Mouse (Mus musculus): ENCODE data around the gene Olfr957. TPM values are rescaled to one million over a fixed set of nuclear protein-coding genes. Genes with fewer than 3 reads are reported as not detected.

Gene Olfr957
- not detected for total RNA-seq (2021)

DNA sequence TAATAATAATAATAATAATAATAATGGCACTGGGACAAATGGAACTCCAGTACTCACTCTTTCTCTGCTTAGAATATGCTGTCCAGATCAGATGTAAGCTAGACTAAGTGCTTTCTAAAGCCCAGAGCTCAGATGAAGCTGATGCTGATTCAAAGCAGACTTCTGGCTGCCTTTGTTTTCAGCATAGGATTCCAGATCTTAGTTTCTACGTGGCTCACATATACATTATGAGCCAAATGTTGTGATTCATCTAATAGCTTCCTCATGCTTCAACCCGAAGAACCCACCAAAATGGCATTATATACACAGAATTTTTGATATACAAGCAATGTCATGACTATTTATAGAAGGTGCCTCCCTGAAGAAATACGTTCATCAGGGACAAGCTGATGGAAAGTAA, at the start of gene Olfr957:
Gene Olfr957 (minus strand): TSS at position 279 of the 400 bp plus-strand sequence.
- intact Hi-C loops (cut with DNase I) = no loop called here
- DNase-seq (ENCODE audit: low spot score in 2 of 2) = no peak

DNA sequence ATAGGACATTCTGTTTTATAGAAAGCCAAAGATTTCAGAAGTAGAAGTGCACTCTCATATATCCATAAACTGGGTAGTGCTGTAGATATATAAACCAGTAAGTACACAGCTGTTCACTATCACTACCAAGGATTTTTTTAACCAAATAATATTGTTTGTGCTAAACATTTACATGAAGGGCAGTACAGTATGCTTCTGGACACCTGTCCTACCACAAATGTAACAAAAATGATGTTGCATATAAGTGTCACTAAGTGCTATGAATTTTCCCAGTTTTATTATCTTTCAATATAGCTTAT, 42.7 kb upstream of the Olfr957 start:
- intact Hi-C loops (cut with DNase I) = no loop called here
- DNase-seq (ENCODE audit: low spot score in 2 of 2) = no peak

- DNase-seq (ENCODE audit: low spot score in 2 of 2) = peak; percentile 34 to 47
- intact Hi-C loops (cut with DNase I) = no loop called here
Measured at GRCm38 (mm10) chr9:39557529-39558348, 42.1 kb upstream of the Olfr957 start.

DNA sequence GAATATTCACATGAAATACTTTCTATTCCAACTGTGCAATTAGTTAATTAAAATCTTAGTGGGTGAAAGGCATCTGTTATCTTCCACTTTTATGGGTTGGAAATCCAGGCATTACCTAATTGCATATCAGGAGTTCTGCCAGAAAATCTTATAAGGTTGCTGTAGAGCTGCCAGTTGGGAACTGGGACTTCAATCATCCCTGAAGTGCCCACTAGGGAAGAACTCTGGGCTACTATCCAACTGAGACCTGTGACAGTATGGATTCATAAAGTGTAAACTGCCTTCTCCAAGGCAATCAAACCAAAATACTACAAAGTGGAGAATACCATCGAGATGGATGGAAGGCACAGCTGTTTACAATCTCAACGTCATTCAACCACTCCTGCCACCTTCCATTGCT, 38.3 kb upstream of the Olfr957 start, which contains the start of gene Olfr958:
Gene Olfr958 (minus strand): TSS at position 109 of the 400 bp plus-strand sequence.
- intact Hi-C loops (cut with DNase I) = no loop called here
- no peak for DNase-seq (ENCODE audit: low spot score in 2 of 2)

DNA sequence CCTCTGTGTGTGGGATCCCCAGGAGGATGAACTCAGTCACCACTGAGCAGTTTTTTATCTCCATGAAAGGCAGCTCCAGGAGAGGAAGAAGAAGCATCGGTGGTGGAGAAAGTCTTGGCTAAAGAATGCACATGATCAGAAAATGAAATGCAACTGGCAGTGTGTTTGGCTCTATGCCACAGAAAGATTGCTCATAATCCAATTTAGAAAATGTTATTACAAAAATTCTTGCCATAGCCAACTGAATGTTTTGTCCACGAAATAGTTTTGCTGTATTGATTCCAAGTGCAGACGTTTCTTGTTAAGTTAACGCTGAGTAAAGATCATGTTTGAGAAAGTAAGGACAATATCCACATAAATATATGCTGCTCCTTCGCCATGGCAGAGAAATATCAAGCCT, 35.2 kb upstream of the Olfr957 start:
- peak; percentile 7 to 8 for DNase-seq (ENCODE audit: low spot score in 2 of 2)
- intact Hi-C loops (cut with DNase I) = no loop called here

GRCm38 (mm10) chr9:39523616-39524285, 8.1 kb upstream of the Olfr957 start:
- no peak for DNase-seq (ENCODE audit: low spot score in 2 of 2)
- intact Hi-C loops (cut with DNase I) = no loop called here

- intact Hi-C loops (cut with DNase I) = no loop called here
Measured at GRCm38 (mm10) chr9:39518595-39518994, 3.0 kb upstream of the Olfr957 start.

GRCm38 (mm10) chr9:39509412-39509811, 6.2 kb downstream of the Olfr957 start:
- DNase-seq (ENCODE audit: low spot score in 2 of 2) = no peak
- intact Hi-C loops (cut with DNase I) = loop anchor here (2.0 to 10.0 kb wide), 3 partner anchors 103 to 705 kb away; no protein-coding TSS in a partner anchor

More at GRCm38 (mm10) chr9:39518595-39518994, 3.0 kb upstream of the Olfr957 start:
- DNase-seq (ENCODE audit: low spot score in 2 of 2) = no peak

- peak; percentile 58 to 67 for DNase-seq (ENCODE audit: low spot score in 2 of 2)
- intact Hi-C loops (cut with DNase I) = loop anchor here (2.0 to 10.0 kb wide), 3 partner anchors 104 to 706 kb away; no protein-coding TSS in a partner anchor
Measured at GRCm38 (mm10) chr9:39508998-39509397, 6.6 kb downstream of the Olfr957 start.

- intact Hi-C loops (cut with DNase I) = no loop called here
Measured at GRCm38 (mm10) chr9:39493895-39494294, 21.7 kb downstream of the Olfr957 start, which contains the start of gene Olfr44. Gene Olfr44, minus strand, starts transcription at chr9:39493995.

GRCm38 (mm10) chr9:39471844-39472243, 43.8 kb downstream of the Olfr957 start, which contains the start of gene Olfr955:
Gene Olfr955, minus strand, starts transcription at chr9:39471944.
- intact Hi-C loops (cut with DNase I) = loop anchor here (2.0 kb wide), 1 partner anchor 39 kb away; no protein-coding TSS in a partner anchor
- no peak for DNase-seq (ENCODE audit: low spot score in 2 of 2)

More at GRCm38 (mm10) chr9:39493895-39494294, 21.7 kb downstream of the Olfr957 start, which contains the start of gene Olfr44:
- no peak for DNase-seq (ENCODE audit: low spot score in 2 of 2)

Other genes starting within 250 kb of the Olfr957 start
- not detected for gene Olfr945, start 239.0 kb downstream of the Olfr957 start, total RNA-seq (2021)
- gene Olfr948, start 189.8 kb downstream of the Olfr957 start, total RNA-seq (2021) = not detected
- not detected for gene Olfr951, start 128.4 kb downstream of the Olfr957 start, total RNA-seq (2021)
- gene Olfr952, start 88.7 kb downstream of the Olfr957 start, total RNA-seq (2021) = not detected
- gene Olfr954, start 59.1 kb downstream of the Olfr957 start, total RNA-seq (2021) = not detected
- not detected for gene Olfr955, start 43.9 kb downstream of the Olfr957 start, total RNA-seq (2021)
- not detected for gene Olfr44, start 21.8 kb downstream of the Olfr957 start, total RNA-seq (2021)
- gene Olfr958, start 38.2 kb upstream of the Olfr957 start, total RNA-seq (2021) = not detected
- gene Olfr959, start 59.8 kb upstream of the Olfr957 start, total RNA-seq (2021) = not detected
- 1 to 10 TPM; 5.3 to 7.1 TPM for gene AW551984, start 88.6 kb upstream of the Olfr957 start, total RNA-seq (2021)
- gene Olfr148, start 94.8 kb upstream of the Olfr957 start, total RNA-seq (2021) = not detected
- gene Olfr960, start 105.6 kb upstream of the Olfr957 start, total RNA-seq (2021) = not detected
- not detected for gene Olfr961, start 129.3 kb upstream of the Olfr957 start, total RNA-seq (2021)
- not detected for gene Olfr963, start 151.4 kb upstream of the Olfr957 start, total RNA-seq (2021)
- gene Olfr149, start 191.3 kb upstream of the Olfr957 start, total RNA-seq (2021) = not detected
- gene Olfr965, start 195.5 kb upstream of the Olfr957 start, total RNA-seq (2021) = not detected
- gene Olfr150, start 215.2 kb upstream of the Olfr957 start, total RNA-seq (2021) = not detected
- gene Olfr967, start 230.4 kb upstream of the Olfr957 start, total RNA-seq (2021) = not detected